Mouse (Mus musculus): ENCODE data around the gene Gm20929. TPM values are rescaled to one million over a fixed set of nuclear protein-coding genes. Genes with fewer than 3 reads are reported as not detected.

Gm20929 gene
- not detected for polyA plus RNA-seq (2014; fragmentation: Illumina TruSeq; extraction: RNeasy Lipid Tissue Mini Kit (QIAGEN cat#74804); ENCODE audit: low read depth, low replicate concordance)

DNA sequence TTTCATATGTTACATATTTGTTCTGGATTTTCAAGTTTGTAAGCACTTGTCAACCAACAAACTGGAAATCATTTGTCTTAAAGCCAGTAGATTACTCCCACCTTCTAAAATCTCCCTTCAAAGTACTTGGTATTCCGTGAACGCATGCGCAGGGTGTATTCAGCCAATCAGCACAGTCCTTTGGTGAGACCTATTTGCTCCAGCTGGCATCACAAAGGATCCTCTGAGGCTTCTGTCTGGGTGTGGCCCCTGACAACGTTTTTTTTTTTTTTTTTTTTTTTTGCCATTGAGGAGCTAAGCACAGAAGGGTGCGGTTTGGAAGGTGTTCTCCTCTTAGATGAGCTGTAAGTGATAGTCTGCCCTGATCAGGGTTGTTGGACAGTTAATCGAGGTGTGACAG lies at the start of gene Gm20929:
Gene Gm20929, plus strand, starts transcription at position 301 of the 400 bp plus-strand sequence.

All from adrenal gland, adult 10 weeks (tissue).